Mouse (Mus musculus) gastrocnemius, adult 8-10 months (tissue): Measurements from ENCODE around the gene Rrp7a. TPM values are rescaled to one million over a fixed set of nuclear protein-coding genes. Genes with fewer than 3 reads are reported as not detected.

Experiments used
- DNase-seq, 2 experiments: peaks; one replicate each; pipeline ENCODE4 v3.0.0; 2022; ENCODE audit warnings: low spot score in 2 of 2
- total RNA-seq, 4 experiments: library from RNA; stranded (reverse); gene quantifications; 2 replicates each; pipeline ENCODE4 v1.2.4; 2022

Gene Rrp7a
- total RNA-seq, 4 experiments from 2014 or later: 32.9 to 48.0 (median 41.8) TPM

GRCm38 (mm10) chr15:83114106-83114505, 8.5 kb downstream of the Rrp7a start:
- DNase-seq: no peak

GRCm38 (mm10) chr15:83112898-83113297, 9.7 kb downstream of the Rrp7a start:
- DNase-seq: peak; percentile 40 to 49

- DNase-seq: no peak
Measured at GRCm38 (mm10) chr15:83111874-83112273, 10.7 kb downstream of the Rrp7a start.

GRCm38 (mm10) chr15:83111290-83111689, 11.3 kb downstream of the Rrp7a start:
- no peak for DNase-seq

- no peak for DNase-seq
Measured at GRCm38 (mm10) chr15:83107814-83108213, 14.8 kb downstream of the Rrp7a start.

GRCm38 (mm10) chr15:83106426-83106825, 16.2 kb downstream of the Rrp7a start:
- no peak for DNase-seq

- DNase-seq: no peak
Measured at GRCm38 (mm10) chr15:83103111-83103510, 19.5 kb downstream of the Rrp7a start.

GRCm38 (mm10) chr15:83100332-83100662, 22.3 kb downstream of the Rrp7a start:
- DNase-seq: no peak

- peak; percentile 86 to 91 for DNase-seq
Measured at GRCm38 (mm10) chr15:83099533-83100331, 22.9 kb downstream of the Rrp7a start.

GRCm38 (mm10) chr15:83095950-83096349, 26.7 kb downstream of the Rrp7a start:
- DNase-seq: no peak

- DNase-seq: peak; percentile 46 to 48
Measured at GRCm38 (mm10) chr15:83093687-83094086, 28.9 kb downstream of the Rrp7a start.

GRCm38 (mm10) chr15:83090874-83091273, 31.7 kb downstream of the Rrp7a start:
- no peak for DNase-seq

GRCm38 (mm10) chr15:83089429-83089605, 33.3 kb downstream of the Rrp7a start, which contains the start of gene Serhl:
TSS of gene Serhl (plus strand) at chr15:83089506.
- DNase-seq: no peak

GRCm38 (mm10) chr15:83088495-83089428, 33.8 kb downstream of the Rrp7a start:
- no peak for DNase-seq

- no peak for DNase-seq
Measured at GRCm38 (mm10) chr15:83086636-83087328, 35.8 kb downstream of the Rrp7a start.

GRCm38 (mm10) chr15:83085901-83086300, 36.7 kb downstream of the Rrp7a start:
- peak; percentile 25 to 34 for DNase-seq

GRCm38 (mm10) chr15:83084022-83084640, 38.5 kb downstream of the Rrp7a start:
- DNase-seq: no peak

GRCm38 (mm10) chr15:83083530-83083929, 39.1 kb downstream of the Rrp7a start:
- no peak for DNase-seq

GRCm38 (mm10) chr15:83075607-83076525, 46.7 kb downstream of the Rrp7a start:
- no peak for DNase-seq

GRCm38 (mm10) chr15:83074179-83074578, 48.4 kb downstream of the Rrp7a start:
- DNase-seq: no peak

- no peak for DNase-seq
Measured at GRCm38 (mm10) chr15:83071752-83072151, 50.8 kb downstream of the Rrp7a start.
